Mouse (Mus musculus) hindbrain, embryonic 13.5 days (tissue): ENCODE data around the gene Prkar2b. TPM values are rescaled to one million over a fixed set of nuclear protein-coding genes. Genes with fewer than 3 reads are reported as not detected.

Experiments
- ATAC-seq: fragments of 200-750 bp; cut with Nextera tagmentation; 2 replicates; pipeline ENCODE4 v1.8.0; 2017; ENCODE audit warnings: moderate TSS enrichment; ENCODE audit not compliant: low FRiP score
- H3K27ac ChIP-seq: fragments of 300-500 bp; sonication (generic); 2 replicates; pipeline ENCODE4 v1.5.1; 2015; ENCODE audit warnings: inconsistent platforms, mild to moderate bottlenecking, moderate library complexity
- H3K27me3 ChIP-seq: fragments of 300-500 bp; sonication (generic); 2 replicates; pipeline ENCODE4 v1.6.1; 2015; ENCODE audit warnings: mild to moderate bottlenecking, inconsistent platforms
- H3K36me3 ChIP-seq: fragments of 300-500 bp; sonication (generic); 2 replicates; pipeline ENCODE4 v1.6.1; 2015; ENCODE audit warnings: mild to moderate bottlenecking, inconsistent platforms
- H3K4me1 ChIP-seq: fragments of 300-500 bp; sonication (generic); replicated peaks from 2 replicates; pipeline ENCODE4 v1.6.1; 2015; ENCODE audit warnings: inconsistent platforms
- H3K4me2 ChIP-seq: fragments of 300-500 bp; sonication (generic); 2 replicates; pipeline ENCODE4 v1.6.1; 2015; ENCODE audit warnings: inconsistent platforms, mild to moderate bottlenecking, moderate library complexity
- H3K4me3 ChIP-seq: fragments of 300-500 bp; sonication (generic); 2 replicates; pipeline ENCODE4 v1.5.1; 2015; ENCODE audit warnings: mild to moderate bottlenecking, inconsistent platforms
- H3K9ac ChIP-seq: fragments of 300-500 bp; sonication (generic); 2 replicates; pipeline ENCODE4 v1.6.1; 2015; ENCODE audit warnings: mild to moderate bottlenecking, inconsistent platforms
- H3K9me3 ChIP-seq: fragments of 300-500 bp; sonication (generic); 2 replicates; pipeline ENCODE4 v1.6.1; 2016; ENCODE audit warnings: inconsistent platforms
- WGBS: fragments of 180-500 bp; shearing (Covaris S2); methylation state at CpG from one replicate; pipeline ENCODE4 v1.1.7; 2015; 5-methylcytosine and 5-hydroxymethylcytosine counted together
- polyA plus RNA-seq: library from polyadenylated mRNA; unstranded; fragments of >200 nt; fragmentation: Nextera tagmentation; extraction: Ambion mirVana; gene quantifications from 2 replicates; pipeline ENCODE4 v1.2.1, GENCODE M21; 2015

Gene Prkar2b
- 108 and 110 TPM in 2 replicates for polyA plus RNA-seq

DNA sequence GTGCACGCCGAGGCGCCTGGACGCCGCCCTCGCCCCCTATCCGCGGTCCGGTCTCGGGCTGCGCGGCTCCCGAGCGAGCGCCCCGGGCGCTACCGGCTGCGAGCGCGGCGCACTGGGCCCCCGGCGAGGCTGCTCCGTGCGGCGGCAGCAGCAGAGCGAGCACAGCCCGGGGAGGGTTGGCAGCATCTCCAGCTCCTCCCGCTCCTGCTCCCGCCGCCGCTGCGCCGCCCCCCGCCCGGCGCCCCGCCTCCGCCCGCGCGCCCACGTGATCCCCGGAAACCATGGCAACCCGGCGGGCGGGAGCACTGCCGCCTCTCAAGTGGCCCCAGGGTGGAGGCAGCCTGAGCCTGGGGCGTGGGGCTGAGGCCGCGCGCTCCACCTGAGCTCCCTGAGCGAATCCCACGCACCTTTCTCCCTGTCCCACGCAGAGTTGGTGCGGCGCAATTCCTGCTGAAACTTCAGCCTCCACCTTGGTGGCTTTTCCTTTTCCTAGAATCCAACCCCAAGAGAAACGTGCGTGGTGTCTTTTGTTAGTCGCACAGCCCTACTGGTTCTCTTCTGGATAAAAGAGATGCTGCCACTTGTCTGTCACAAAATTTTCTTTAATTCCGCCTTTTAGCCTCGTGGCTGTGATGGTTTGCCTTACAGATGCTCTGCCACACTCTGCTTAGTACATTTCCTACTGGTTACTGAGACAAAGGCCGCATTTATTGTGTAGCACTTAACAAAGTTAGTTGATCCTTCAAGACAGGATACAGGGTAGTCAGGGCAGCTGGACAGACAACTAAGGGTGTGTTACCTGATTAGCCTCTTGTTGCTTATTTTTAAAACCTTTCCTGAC, at the start of gene Prkar2b:
TSS of gene Prkar2b (minus strand) at position 207 of the 841 bp plus-strand sequence.
- ATAC-seq = peak; percentile 95
- under 1% methylated on average over 51 of the region's 64 CpGs for WGBS
- H3K27me3 ChIP-seq = no peaks in the 10 kb centered on the region
- H3K27ac ChIP-seq = peak within 1 kb of the TSS; percentile 99
- H3K9me3 ChIP-seq = no peaks in the 10 kb centered on the region
- H3K4me1 ChIP-seq = peaks cover 37% of the 10 kb centered on the region
- peak within 1 kb of the TSS; percentile 66 for H3K4me2 ChIP-seq
- H3K9ac ChIP-seq = peak within 1 kb of the TSS; percentile 99
- H3K36me3 ChIP-seq = no peaks in the 10 kb centered on the region
- peak within 1 kb of the TSS; percentile 89 for H3K4me3 ChIP-seq

DNA sequence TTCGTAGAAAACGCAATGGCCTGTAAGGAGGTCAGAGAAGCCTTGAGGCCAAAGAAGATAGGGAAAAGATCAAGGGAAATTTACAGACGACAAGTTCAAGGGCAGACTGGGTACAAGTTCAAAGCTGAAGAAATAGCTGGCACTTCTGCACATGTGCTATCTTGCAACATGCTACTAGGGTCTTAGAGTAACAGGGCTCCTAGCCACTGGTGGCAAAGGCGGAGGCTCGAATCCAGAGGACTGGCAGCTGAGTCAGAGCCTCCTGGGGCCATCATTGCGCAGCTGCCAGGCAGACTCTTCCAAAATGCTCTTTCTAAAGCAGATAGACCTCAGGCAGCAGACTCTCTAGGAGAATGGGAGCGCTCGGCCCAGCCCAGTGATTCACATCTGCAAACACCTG, 48.1 kb upstream of the Prkar2b start:
- no peak for ATAC-seq
- Histone ChIP-seq H3K4me1 (peaks cover 5% of the 10 kb centered on the region; the same call in 1 of the 2 replicates), H3K9ac (no peak overlapping the region), H3K27me3 (no peaks in the 10 kb centered on the region), H3K4me2 (no peak overlapping the region), H3K9me3 (no peaks in the 10 kb centered on the region), H3K36me3 (no peaks in the 10 kb centered on the region), H3K4me3 (no peak overlapping the region), H3K27ac (no peak overlapping the region)
- 90% methylated on average over 8 of the region's 8 CpGs for WGBS

DNA sequence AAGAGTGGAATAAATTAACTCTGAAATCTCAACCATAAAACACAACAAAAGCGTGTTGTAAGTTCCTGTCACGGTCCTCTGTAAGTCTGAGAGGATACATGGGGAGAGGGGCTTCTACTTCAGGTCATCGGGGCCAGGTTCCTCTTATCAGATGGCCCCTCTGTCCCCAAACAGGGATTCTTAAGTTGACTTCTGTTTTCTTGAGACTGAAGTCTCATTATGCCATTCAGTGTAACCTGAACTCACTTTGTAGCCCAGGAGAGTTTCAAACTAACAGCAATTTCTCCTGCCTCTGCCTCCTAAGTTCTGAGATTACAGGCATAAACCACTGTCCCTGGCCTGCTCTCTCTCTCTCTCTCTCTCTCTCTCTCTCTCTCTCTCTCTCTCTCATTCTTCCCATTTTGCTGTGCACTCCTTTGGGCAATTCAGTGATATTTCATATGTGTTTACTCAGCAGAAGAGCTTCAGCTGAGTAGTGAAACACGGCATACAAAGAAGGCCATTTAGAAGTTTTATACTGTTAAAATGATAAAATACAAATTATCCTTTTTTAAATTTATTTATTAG, 43.9 kb upstream of the Prkar2b start:
- WGBS = 84% methylated on average over 4 of the region's 4 CpGs
- Histone ChIP-seq H3K9me3 (no peaks in the 10 kb centered on the region), H3K27ac (no peak overlapping the region), H3K4me3 (no peak overlapping the region), H3K9ac (no peak overlapping the region), H3K36me3 (no peaks in the 10 kb centered on the region), H3K4me1 (no peaks in the 10 kb centered on the region), H3K4me2 (no peak overlapping the region), H3K27me3 (no peaks in the 10 kb centered on the region)
- ATAC-seq = no peak

DNA sequence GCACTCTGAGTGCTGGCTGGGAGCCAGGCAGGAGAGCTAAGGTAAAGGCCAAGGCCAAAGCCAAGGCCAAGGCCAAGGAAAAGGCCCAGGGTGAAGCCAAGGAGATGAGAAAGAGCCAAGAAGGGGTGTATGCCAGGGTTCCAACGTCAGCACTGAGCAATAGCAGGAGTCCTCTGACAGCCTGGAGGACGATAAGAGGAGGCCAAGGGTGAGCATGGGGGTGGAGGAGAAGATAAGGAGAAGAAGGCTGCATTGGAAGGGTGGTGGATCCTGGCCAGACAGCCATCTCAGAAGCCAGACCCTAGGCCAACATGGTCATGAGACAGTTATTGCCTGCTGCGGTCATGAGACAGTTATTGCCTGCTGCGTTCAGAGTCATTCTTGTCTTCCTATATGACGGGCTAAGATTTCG, 43.4 kb upstream of the Prkar2b start:
- H3K4me1 ChIP-seq = no peaks in the 10 kb centered on the region
- H3K4me3 ChIP-seq = no peak overlapping the region
- no peak overlapping the region for H3K4me2 ChIP-seq
- H3K27me3 ChIP-seq = no peaks in the 10 kb centered on the region
- no peaks in the 10 kb centered on the region for H3K9me3 ChIP-seq
- no peaks in the 10 kb centered on the region for H3K36me3 ChIP-seq
- 84% methylated on average over 6 of the region's 6 CpGs for WGBS
- no peak for ATAC-seq
- no peak overlapping the region for H3K27ac ChIP-seq
- no peak overlapping the region for H3K9ac ChIP-seq

DNA sequence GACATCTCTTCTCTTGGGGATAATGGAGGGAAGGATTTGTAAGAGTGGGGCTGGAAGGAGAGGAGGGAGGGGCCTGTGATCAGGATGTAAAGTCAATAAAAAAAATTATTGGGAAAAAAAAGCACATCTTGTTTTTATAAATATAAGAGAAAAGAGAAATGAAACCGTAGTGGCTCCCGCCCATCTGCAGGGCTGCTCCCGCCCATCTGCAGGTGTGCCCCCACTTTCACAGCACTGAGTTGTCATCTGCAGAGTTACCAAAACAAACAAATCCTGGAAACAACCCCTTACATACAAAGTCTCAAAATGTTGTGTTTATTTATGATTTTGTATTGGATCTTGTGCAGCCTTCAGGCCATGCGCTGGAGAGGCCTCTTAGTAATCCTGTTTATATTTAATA, 40.2 kb upstream of the Prkar2b start:
- no peaks in the 10 kb centered on the region for H3K4me1 ChIP-seq
- no peak overlapping the region for H3K27ac ChIP-seq
- 92% methylated on average over 4 of the region's 4 CpGs for WGBS
- no peaks in the 10 kb centered on the region for H3K36me3 ChIP-seq
- H3K4me3 ChIP-seq = no peak overlapping the region
- no peak for ATAC-seq
- H3K9me3 ChIP-seq = no peaks in the 10 kb centered on the region
- no peaks in the 10 kb centered on the region for H3K27me3 ChIP-seq
- H3K4me2 ChIP-seq = no peak overlapping the region
- H3K9ac ChIP-seq = no peak overlapping the region

DNA sequence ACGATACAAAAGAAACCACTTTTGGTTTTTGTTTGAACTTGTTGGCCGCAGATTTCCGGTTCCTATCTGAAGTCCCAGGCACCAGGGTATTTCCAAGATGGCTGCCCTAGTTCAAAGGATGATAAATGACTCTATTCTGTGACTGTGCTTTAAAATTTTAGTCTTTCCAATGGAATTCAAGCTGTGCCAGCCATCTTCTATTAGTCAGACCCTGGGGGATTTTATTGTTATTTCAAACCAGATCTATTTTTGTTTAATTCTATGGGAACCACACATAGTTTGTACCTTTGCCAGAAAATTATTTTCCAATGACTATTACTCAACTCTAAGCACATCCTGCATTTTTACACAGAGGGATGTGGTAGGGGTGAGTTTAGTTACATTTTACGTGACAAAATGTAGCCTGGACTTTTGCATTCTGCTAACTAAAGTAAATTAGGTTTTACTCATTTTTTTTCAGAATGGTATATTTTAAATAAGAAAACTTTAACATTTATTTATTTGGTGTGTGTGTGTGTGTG, 38.6 kb upstream of the Prkar2b start:
- Histone ChIP-seq H3K27ac (no peak overlapping the region), H3K9me3 (no peaks in the 10 kb centered on the region), H3K4me2 (no peak overlapping the region), H3K4me1 (no peaks in the 10 kb centered on the region), H3K36me3 (no peaks in the 10 kb centered on the region), H3K9ac (no peak overlapping the region), H3K27me3 (no peaks in the 10 kb centered on the region), H3K4me3 (no peak overlapping the region)
- WGBS = 81% methylated on average over 4 of the region's 4 CpGs
- no peak for ATAC-seq

DNA sequence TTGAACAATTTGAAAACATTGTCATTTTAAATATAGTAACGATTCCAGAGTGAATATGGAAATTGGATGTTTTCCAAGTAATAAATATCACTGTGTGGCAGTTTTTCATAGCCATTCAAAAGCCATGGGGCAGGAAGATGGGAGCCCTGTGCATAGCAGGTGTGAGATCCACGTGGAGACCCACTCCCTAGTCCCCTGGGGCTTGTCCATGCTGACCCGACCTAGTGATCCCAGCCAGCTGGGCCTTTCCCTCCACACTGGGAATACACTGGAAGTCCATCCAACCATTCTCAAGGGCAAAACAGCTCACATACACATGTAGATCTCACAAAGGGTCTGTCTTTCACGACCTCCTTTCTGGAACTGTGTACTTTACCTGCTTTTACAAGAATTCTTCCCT, 37.5 kb upstream of the Prkar2b start:
- Histone ChIP-seq H3K27ac (no peak overlapping the region), H3K9ac (no peak overlapping the region), H3K9me3 (no peaks in the 10 kb centered on the region), H3K4me1 (no peaks in the 10 kb centered on the region), H3K36me3 (no peaks in the 10 kb centered on the region), H3K4me3 (no peak overlapping the region), H3K4me2 (no peak overlapping the region), H3K27me3 (no peaks in the 10 kb centered on the region)
- 67% methylated on average over 4 of the region's 4 CpGs for WGBS
- ATAC-seq = no peak

DNA sequence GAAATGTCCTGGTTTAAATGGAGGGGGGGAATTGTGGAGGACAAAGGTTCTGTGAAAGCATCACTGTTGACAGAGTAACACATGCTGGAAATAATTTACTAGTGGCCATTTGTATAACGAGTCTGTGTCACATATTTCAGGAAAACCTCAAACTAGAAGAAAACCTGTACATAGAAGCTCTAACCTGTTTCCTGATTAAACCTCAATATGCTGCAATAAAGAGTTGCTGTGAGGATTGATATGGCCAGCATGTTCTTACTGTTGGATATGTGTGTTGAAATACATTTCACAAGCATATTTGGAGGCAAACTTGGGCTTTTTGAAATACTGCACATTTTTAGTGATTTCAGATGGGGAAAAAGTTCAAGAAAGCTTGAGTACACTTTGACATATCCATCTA, 36.0 kb upstream of the Prkar2b start:
- H3K27ac ChIP-seq = no peak overlapping the region
- H3K36me3 ChIP-seq = no peaks in the 10 kb centered on the region
- no peaks in the 10 kb centered on the region for H3K27me3 ChIP-seq
- WGBS = 73% methylated on average over 1 of the region's 1 CpGs
- H3K4me3 ChIP-seq = no peak overlapping the region
- no peaks in the 10 kb centered on the region for H3K4me1 ChIP-seq
- H3K9ac ChIP-seq = no peak overlapping the region
- no peaks in the 10 kb centered on the region for H3K9me3 ChIP-seq
- H3K4me2 ChIP-seq = no peak overlapping the region
- ATAC-seq = no peak

DNA sequence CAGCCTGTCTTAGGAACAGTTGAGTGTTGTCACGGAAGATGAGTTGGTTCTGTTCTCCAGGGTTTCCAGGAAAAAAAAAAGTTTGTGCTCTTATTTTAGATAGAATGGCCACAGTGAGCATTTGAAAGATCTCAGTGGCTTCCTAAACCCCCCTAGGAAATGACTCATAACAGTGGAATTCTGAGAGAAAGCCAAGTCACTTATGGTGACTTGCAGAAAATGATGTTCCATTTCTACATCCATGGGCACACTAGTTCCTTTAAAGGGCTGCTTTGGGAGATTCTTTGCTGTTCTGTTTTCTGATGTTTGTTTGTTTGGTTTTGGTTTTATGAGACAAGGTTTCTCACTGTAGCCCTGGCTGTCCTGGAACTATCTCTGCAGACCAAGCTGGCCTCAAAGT, 34.1 kb upstream of the Prkar2b start:
- Histone ChIP-seq H3K36me3 (no peaks in the 10 kb centered on the region), H3K4me2 (no peak overlapping the region), H3K27ac (no peak overlapping the region), H3K9me3 (0 out of 2 replicates have a peak, but pooled peaks cover 4% of the 10 kb centered on the region), H3K9ac (no peak overlapping the region), H3K27me3 (no peaks in the 10 kb centered on the region), H3K4me1 (no peaks in the 10 kb centered on the region), H3K4me3 (no peak overlapping the region)
- ATAC-seq = no peak
- 79% methylated on average over 1 of the region's 1 CpGs for WGBS

DNA sequence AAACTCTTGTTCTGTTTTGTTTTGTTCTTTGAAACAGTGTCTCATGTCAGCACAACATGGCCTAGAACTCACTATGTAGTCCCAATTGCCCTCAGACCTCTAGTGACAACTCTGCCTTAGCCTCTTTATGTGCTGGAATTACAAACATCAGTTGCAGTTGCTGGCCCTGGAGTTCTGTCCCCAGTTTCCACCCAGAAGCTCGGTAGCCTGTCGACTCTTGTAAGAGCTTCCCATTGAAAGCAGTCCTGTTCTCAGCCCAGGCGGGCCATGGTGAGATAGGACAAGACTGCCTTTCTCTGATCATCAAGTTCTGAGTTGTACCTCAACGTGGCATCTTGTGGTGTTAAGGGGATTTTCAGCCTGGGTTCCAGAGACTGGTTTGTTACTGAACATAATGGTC, 31.4 kb upstream of the Prkar2b start:
- Histone ChIP-seq H3K4me3 (no peak overlapping the region), H3K9me3 (0 out of 2 replicates have a peak, but pooled peaks cover 4% of the 10 kb centered on the region), H3K9ac (no peak overlapping the region), H3K4me1 (no peaks in the 10 kb centered on the region), H3K36me3 (no peaks in the 10 kb centered on the region), H3K27ac (no peak overlapping the region), H3K4me2 (no peak overlapping the region), H3K27me3 (no peaks in the 10 kb centered on the region)
- no peak for ATAC-seq
- 93% methylated on average over 4 of the region's 4 CpGs for WGBS

DNA sequence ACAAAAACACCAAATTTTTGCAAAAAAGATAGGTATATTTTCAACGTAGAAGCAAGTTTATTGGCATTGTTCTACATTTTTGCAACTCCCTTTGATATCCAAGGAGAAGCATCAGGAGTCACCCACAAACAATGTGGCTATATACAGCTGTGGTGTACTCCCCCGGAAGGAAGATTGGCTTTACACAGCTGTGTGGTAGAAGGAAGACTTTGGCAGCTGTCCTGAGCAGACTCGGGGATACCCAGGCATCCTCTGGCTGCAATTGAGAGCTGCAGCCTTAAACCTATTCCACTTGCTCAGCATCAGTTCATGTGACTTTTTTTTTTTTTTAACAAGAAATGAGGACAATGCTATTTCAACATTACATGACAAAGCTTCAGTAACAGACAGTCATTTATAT, 27.5 kb upstream of the Prkar2b start:
- H3K27me3 ChIP-seq = no peaks in the 10 kb centered on the region
- H3K4me2 ChIP-seq = no peak overlapping the region
- no peak overlapping the region for H3K9ac ChIP-seq
- ATAC-seq = no peak
- 0 out of 2 replicates have a peak, but pooled peaks cover 4% of the 10 kb centered on the region for H3K9me3 ChIP-seq
- H3K36me3 ChIP-seq = no peaks in the 10 kb centered on the region
- 90% methylated on average over 3 of the region's 3 CpGs for WGBS
- H3K4me3 ChIP-seq = no peak overlapping the region
- H3K27ac ChIP-seq = no peak overlapping the region
- no peaks in the 10 kb centered on the region for H3K4me1 ChIP-seq

DNA sequence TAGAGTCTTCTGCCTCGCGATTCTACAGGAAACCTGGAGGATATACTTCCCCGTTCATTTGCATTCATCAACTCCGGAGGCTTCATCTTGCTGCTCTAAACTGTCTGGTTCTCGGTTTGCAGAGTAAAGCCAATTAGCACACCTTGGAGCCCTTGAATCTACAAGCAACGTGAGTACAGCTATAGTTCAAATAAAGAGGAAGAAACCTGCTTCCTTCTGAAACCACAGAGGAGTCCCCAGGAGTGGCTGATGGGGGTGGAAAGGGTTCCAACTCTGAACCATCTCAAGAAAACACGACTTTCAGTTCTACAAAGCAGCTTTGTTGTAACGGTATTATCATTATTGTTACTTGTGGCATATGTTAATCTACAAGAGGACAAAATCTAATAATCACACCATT, 26.2 kb upstream of the Prkar2b start:
- no peak overlapping the region for H3K27ac ChIP-seq
- no peaks in the 10 kb centered on the region for H3K27me3 ChIP-seq
- H3K36me3 ChIP-seq = no peaks in the 10 kb centered on the region
- no peak overlapping the region for H3K4me2 ChIP-seq
- ATAC-seq = no peak
- H3K4me1 ChIP-seq = no peaks in the 10 kb centered on the region
- H3K9me3 ChIP-seq = 0 out of 2 replicates have a peak, but pooled peaks cover 4% of the 10 kb centered on the region
- no peak overlapping the region for H3K4me3 ChIP-seq
- H3K9ac ChIP-seq = no peak overlapping the region
- WGBS = 84% methylated on average over 8 of the region's 8 CpGs
